Mouse (Mus musculus): ENCODE results near the gene Pitpnc1. TPM values are rescaled to one million over a fixed set of nuclear protein-coding genes. Genes with fewer than 3 reads are reported as not detected.

Gene Pitpnc1
- polyA plus RNA-seq, 1 experiment from 2014 or later = 35.2 TPM

GRCm38 (mm10) chr11:107449169-107449910, 21.2 kb downstream of the Pitpnc1 start:
- 0 out of 2 replicates have a peak, but pooled peaks cover 5% of the 10 kb centered on the region for H3K9me3 ChIP-seq
- H3K4me3 ChIP-seq = no peak overlapping the region
- no peak for ATAC-seq (ENCODE audit: low FRiP score)
- peaks cover 9% of the 10 kb centered on the region for H3K36me3 ChIP-seq
- H3K27me3 ChIP-seq = no peaks in the 10 kb centered on the region
- H3K27ac ChIP-seq = no peak overlapping the region
- WGBS = 84% methylated on average over 17 of the region's 17 CpGs
- no peak overlapping the region for H3K9ac ChIP-seq
- peaks cover 15% of the 10 kb centered on the region for H3K4me1 ChIP-seq (replicated peaks)
- no peak overlapping the region for H3K4me2 ChIP-seq

- ATAC-seq (ENCODE audit: low FRiP score) = no peak
- no peak overlapping the region for H3K4me2 ChIP-seq
- H3K4me1 ChIP-seq (replicated peaks) = peaks cover 15% of the 10 kb centered on the region
- no peaks in the 10 kb centered on the region for H3K9me3 ChIP-seq
- H3K36me3 ChIP-seq = no peaks in the 10 kb centered on the region
- no peak overlapping the region for H3K27ac ChIP-seq
- WGBS = 91% methylated on average over 9 of the region's 9 CpGs
- H3K27me3 ChIP-seq = no peaks in the 10 kb centered on the region
- no peak overlapping the region for H3K4me3 ChIP-seq
- H3K9ac ChIP-seq = no peak overlapping the region
Observed at GRCm38 (mm10) chr11:107447915-107448314, 22.6 kb downstream of the Pitpnc1 start.

- H3K36me3 ChIP-seq = no peaks in the 10 kb centered on the region
- H3K4me3 ChIP-seq = no peak overlapping the region
- peaks cover 15% of the 10 kb centered on the region for H3K4me1 ChIP-seq (replicated peaks)
- 76% methylated on average over 5 of the region's 5 CpGs for WGBS
- no peak for ATAC-seq (ENCODE audit: low FRiP score)
- H3K27ac ChIP-seq = no peak overlapping the region
- H3K9ac ChIP-seq = no peak overlapping the region
- no peak overlapping the region for H3K4me2 ChIP-seq
- no peaks in the 10 kb centered on the region for H3K27me3 ChIP-seq
- no peaks in the 10 kb centered on the region for H3K9me3 ChIP-seq
Observed at GRCm38 (mm10) chr11:107447349-107447748, 23.1 kb downstream of the Pitpnc1 start.

- no peak overlapping the region for H3K27ac ChIP-seq
- no peaks in the 10 kb centered on the region for H3K9me3 ChIP-seq
- ATAC-seq (ENCODE audit: low FRiP score) = no peak
- peaks cover 15% of the 10 kb centered on the region for H3K4me1 ChIP-seq (replicated peaks)
- H3K36me3 ChIP-seq = no peaks in the 10 kb centered on the region
- H3K9ac ChIP-seq = no peak overlapping the region
- no peak overlapping the region for H3K4me3 ChIP-seq
- 81% methylated on average over 6 of the region's 6 CpGs for WGBS
- no peaks in the 10 kb centered on the region for H3K27me3 ChIP-seq
- no peak overlapping the region for H3K4me2 ChIP-seq
Observed at GRCm38 (mm10) chr11:107446650-107447049, 23.8 kb downstream of the Pitpnc1 start.

GRCm38 (mm10) chr11:107445683-107446082, 24.8 kb downstream of the Pitpnc1 start:
- Histone ChIP-seq H3K9me3 (no peaks in the 10 kb centered on the region), H3K4me2 (no peak overlapping the region), H3K4me3 (no peak overlapping the region), H3K27me3 (no peaks in the 10 kb centered on the region), H3K9ac (no peak overlapping the region), H3K27ac (no peak overlapping the region), H3K4me1 (replicated peaks) (peaks cover 15% of the 10 kb centered on the region), H3K36me3 (no peaks in the 10 kb centered on the region)
- ATAC-seq (ENCODE audit: low FRiP score) = no peak
- 92% methylated on average over 3 of the region's 3 CpGs for WGBS

DNA sequence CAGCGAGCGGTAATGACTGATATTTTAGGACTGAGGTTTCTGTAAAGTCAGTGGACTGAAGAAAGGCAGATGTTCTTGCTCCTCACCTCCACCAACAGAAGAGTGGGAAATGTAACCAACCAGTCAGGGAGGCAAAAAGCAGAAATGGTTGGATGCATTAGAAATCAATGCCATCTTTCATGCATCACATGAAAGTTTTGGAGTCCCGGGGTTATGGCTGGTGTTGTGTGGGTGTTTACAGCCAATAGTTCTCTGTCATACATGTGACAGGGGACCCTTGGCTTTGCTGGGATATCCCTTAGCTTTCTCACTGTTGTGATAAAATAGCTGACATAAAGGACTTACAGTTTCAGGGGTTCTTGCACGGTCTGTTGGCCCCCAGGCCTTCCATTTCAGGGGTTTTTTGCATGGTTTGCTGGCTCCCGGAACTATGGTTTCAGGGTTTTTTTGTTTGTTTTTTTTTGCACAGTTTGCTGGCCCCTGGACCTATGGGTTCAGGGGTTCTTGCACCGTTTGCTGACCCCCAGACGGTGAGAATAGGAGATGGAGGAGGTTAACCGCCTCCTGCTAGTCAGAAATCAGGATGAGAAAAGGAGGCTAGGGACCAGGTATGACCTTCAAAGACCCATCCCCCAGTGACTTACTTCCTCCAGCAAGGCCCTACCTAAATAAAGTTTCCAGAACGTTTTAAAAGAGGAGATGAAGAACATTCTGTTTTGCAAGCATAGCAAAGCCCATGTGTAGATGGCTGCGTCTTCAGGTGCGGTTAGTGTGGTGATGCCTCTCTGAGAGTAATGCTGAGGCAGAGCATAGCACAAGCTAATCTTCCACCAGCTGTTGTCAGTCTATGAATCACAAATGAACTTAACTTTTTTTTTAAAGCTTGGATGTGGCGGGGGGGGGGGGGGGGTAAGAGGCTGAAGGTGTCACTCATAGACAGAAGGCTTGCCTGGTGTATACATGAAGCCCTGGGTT, 27.1 kb downstream of the Pitpnc1 start:
- Histone ChIP-seq H3K4me3 (no peak overlapping the region), H3K27ac (no peak overlapping the region), H3K27me3 (no peaks in the 10 kb centered on the region), H3K4me2 (no peak overlapping the region), H3K4me1 (replicated peaks) (0 out of 2 replicates have a peak, but pooled peaks cover 8% of the 10 kb centered on the region), H3K9ac (no peak overlapping the region), H3K36me3 (no peaks in the 10 kb centered on the region), H3K9me3 (no peaks in the 10 kb centered on the region)
- ATAC-seq (ENCODE audit: low FRiP score) = no peak
- 84% methylated on average over 12 of the region's 12 CpGs for WGBS

- no peak overlapping the region for H3K9ac ChIP-seq
- no peak overlapping the region for H3K27ac ChIP-seq
- 40% methylated on average over 3 of the region's 3 CpGs for whole genome bisulfite sequencing
- no peak overlapping the region for H3K4me2 ChIP-seq
- no peaks in the 10 kb centered on the region for H3K9me3 ChIP-seq
- H3K4me3 ChIP-seq = no peak overlapping the region
- no peak for ATAC-seq (ENCODE audit: low FRiP score)
- no peaks in the 10 kb centered on the region for H3K27me3 ChIP-seq
- peaks cover 3% of the 10 kb centered on the region; the same call in 1 of the 2 replicates for H3K4me1 ChIP-seq (replicated peaks)
- no peaks in the 10 kb centered on the region for H3K36me3 ChIP-seq
Observed at GRCm38 (mm10) chr11:107441050-107441449, 29.4 kb downstream of the Pitpnc1 start.

DNA sequence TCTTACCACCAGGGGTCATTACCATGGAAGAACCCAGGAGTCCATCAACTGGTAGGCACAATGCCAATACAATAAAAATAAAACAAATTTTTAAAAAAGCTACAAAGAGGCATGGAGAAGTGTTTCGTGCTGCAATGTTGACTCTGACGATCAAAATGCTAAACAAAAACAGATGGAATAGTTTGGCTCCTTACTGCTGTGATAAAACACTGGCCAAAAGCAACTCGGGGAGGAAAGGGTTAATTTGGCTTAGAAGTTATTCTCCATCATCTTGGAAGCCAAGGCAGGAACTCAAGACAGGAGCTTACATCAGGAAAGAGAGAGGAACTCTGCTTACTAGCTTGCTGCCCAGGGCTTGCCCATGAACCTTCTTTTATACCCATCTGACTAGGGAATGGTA, 32.4 kb downstream of the Pitpnc1 start:
- Histone ChIP-seq H3K36me3 (no peaks in the 10 kb centered on the region), H3K9ac (no peak overlapping the region), H3K27ac (no peak overlapping the region), H3K9me3 (no peaks in the 10 kb centered on the region), H3K27me3 (no peaks in the 10 kb centered on the region), H3K4me2 (no peak overlapping the region), H3K4me3 (no peak overlapping the region), H3K4me1 (replicated peaks) (peaks cover 9% of the 10 kb centered on the region)
- WGBS = 85% methylated on average over 3 of the region's 3 CpGs
- ATAC-seq (ENCODE audit: low FRiP score) = no peak

DNA sequence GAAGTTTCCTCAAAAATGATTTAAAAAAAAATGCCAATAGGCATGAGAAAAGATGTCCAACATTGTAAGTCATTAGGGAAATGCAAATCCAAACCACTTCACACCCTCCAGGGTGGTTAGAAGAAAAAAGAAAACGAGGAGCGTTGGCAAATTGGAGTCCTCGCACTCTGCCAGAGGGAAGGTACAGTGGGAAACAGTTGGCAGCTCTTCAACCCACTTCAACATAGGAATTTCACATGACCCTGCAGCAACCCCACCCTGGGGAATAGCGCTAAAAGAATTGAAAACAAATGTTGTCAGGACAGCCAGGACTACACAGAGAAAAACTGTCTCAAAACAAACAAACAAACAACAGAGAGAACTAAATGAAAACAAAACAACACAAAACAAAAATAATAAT, 32.8 kb downstream of the Pitpnc1 start:
- Histone ChIP-seq H3K27ac (no peak overlapping the region), H3K4me1 (replicated peaks) (peaks cover 13% of the 10 kb centered on the region), H3K9me3 (no peaks in the 10 kb centered on the region), H3K27me3 (no peaks in the 10 kb centered on the region), H3K4me2 (no peak overlapping the region), H3K36me3 (no peaks in the 10 kb centered on the region), H3K9ac (no peak overlapping the region), H3K4me3 (no peak overlapping the region)
- ATAC-seq (ENCODE audit: low FRiP score) = no peak
- 58% methylated on average over 4 of the region's 4 CpGs for WGBS

- H3K27ac ChIP-seq = no peak overlapping the region
- no peaks in the 10 kb centered on the region for H3K9me3 ChIP-seq
- no peaks in the 10 kb centered on the region for H3K27me3 ChIP-seq
- ATAC-seq (ENCODE audit: low FRiP score) = no peak
- H3K4me1 ChIP-seq (replicated peaks) = peaks cover 26% of the 10 kb centered on the region
- H3K4me2 ChIP-seq = no peak overlapping the region
- WGBS = 93% methylated on average over 6 of the region's 6 CpGs
- no peak overlapping the region for H3K4me3 ChIP-seq
- H3K9ac ChIP-seq = no peak overlapping the region
- H3K36me3 ChIP-seq = no peaks in the 10 kb centered on the region
Observed at GRCm38 (mm10) chr11:107435776-107436449, 34.6 kb downstream of the Pitpnc1 start.

- H3K27ac ChIP-seq = no peak overlapping the region
- 84% methylated on average over 7 of the region's 7 CpGs for WGBS
Observed at GRCm38 (mm10) chr11:107431197-107431965, 39.1 kb downstream of the Pitpnc1 start.

More at GRCm38 (mm10) chr11:107431197-107431965, 39.1 kb downstream of the Pitpnc1 start:
- Histone ChIP-seq H3K4me2 (no peak overlapping the region), H3K4me3 (no peak overlapping the region), H3K4me1 (replicated peaks) (peaks cover 23% of the 10 kb centered on the region), H3K36me3 (no peaks in the 10 kb centered on the region), H3K9me3 (no peaks in the 10 kb centered on the region), H3K9ac (no peak overlapping the region), H3K27me3 (no peaks in the 10 kb centered on the region)
- no peak for ATAC-seq (ENCODE audit: low FRiP score)
